ENCODE assay signal across 19 mouse cellular contexts in genomic region chr5:106449720-106450425, GRCm38 (mm10). TPM values are rescaled to one million over a fixed set of nuclear protein-coding genes. Genes with fewer than 3 reads are reported as not detected.
DNase-seq lines count a peak whose midpoint lies in the region; ATAC-seq and TF ChIP-seq lines count a peak whose summit lies in the region.
"Had no signal": no experiment of that assay in that cellular context is flagged by ENCODE, and none has a peak within 500 bp of the region (broad histone marks: within the 10 kb centered on the region; RNA-seq: fewer than 3 reads in every experiment).

No protein-coding gene starts in this region.

- H3K27me3 ChIP-seq in forebrain, embryonic 12.5 days: peaks cover 95% of the 10 kb centered on the region
- H3K27me3 ChIP-seq in forebrain, embryonic 13.5 days: peaks cover 96% of the 10 kb centered on the region
- H3K27me3 ChIP-seq in midbrain, embryonic 11.5 days (ENCODE audit: control insufficient read depth, insufficient read depth, low read length): peaks cover 90% of the 10 kb centered on the region
- H3K27me3 ChIP-seq in liver, postnatal 0 days (ENCODE audit: insufficient read depth, low read length): peaks cover 94% of the 10 kb centered on the region

- no peak for ATAC-seq in forebrain, embryonic 12.5 days (ENCODE audit: low FRiP score)
- ATAC-seq in forebrain, embryonic 13.5 days: no peak
- no peak for ATAC-seq in midbrain, embryonic 11.5 days (ENCODE audit: low FRiP score)
- ATAC-seq in liver, postnatal 0 days: no peak

- no peak for TF ChIP-seq EP300 in liver, postnatal 0 days (IDR thresholded peaks at IDR 0.05; ENCODE audit: low read depth)

- H3K4me2 ChIP-seq in forebrain, embryonic 12.5 days: peak overlapping the region; percentile 44
- H3K4me2 ChIP-seq in forebrain, embryonic 13.5 days: no peak overlapping the region
- H3K4me2 ChIP-seq in midbrain, embryonic 11.5 days: peak overlapping the region; percentile 32; the same call in 1 of the 2 replicates
- H3K4me2 ChIP-seq in liver, postnatal 0 days (ENCODE audit: low read depth, low read length): no peak overlapping the region
- H3K4me2 ChIP-seq: embryonic facial prominence, embryonic 13.5 days; hindbrain, embryonic 15.5 days; neural tube, embryonic 12.5 days had no signal

- H3K9ac ChIP-seq in forebrain, embryonic 12.5 days: no peak overlapping the region
- no peak overlapping the region for H3K9ac ChIP-seq in forebrain, embryonic 13.5 days
- H3K9ac ChIP-seq in midbrain, embryonic 11.5 days (ENCODE audit: low read length): peak overlapping the region; percentile 29; the same call in 1 of the 2 replicates
- H3K9ac ChIP-seq in liver, postnatal 0 days (replicated peaks): no peak overlapping the region
- H3K9ac ChIP-seq: embryonic facial prominence, embryonic 13.5 days; hindbrain, embryonic 15.5 days; neural tube, embryonic 12.5 days had no signal

- 10% methylated on average over 4 of the region's 4 CpGs for WGBS in forebrain, embryonic 12.5 days
- WGBS in forebrain, embryonic 13.5 days: 13% methylated on average over 4 of the region's 4 CpGs
- WGBS in midbrain, embryonic 11.5 days: 12% methylated on average over 4 of the region's 4 CpGs
- WGBS in liver, postnatal 0 days (ENCODE audit: insufficient replicate concordance): 17% methylated on average over 4 of the region's 4 CpGs

- peaks cover 37% of the 10 kb centered on the region for H3K4me1 ChIP-seq in forebrain, embryonic 12.5 days
- H3K4me1 ChIP-seq in forebrain, embryonic 13.5 days: peaks cover 25% of the 10 kb centered on the region
- peaks cover 13% of the 10 kb centered on the region for H3K4me1 ChIP-seq in midbrain, embryonic 11.5 days (ENCODE audit: control insufficient read depth, insufficient read depth, low read length)
- H3K4me1 ChIP-seq in liver, postnatal 0 days (ENCODE audit: insufficient read depth): no peaks in the 10 kb centered on the region

- H3K9me3 ChIP-seq in forebrain, embryonic 12.5 days: no peaks in the 10 kb centered on the region
- H3K9me3 ChIP-seq in forebrain, embryonic 13.5 days (replicated peaks): no peaks in the 10 kb centered on the region
- H3K9me3 ChIP-seq in midbrain, embryonic 11.5 days (ENCODE audit: control insufficient read depth, low read length): no peaks in the 10 kb centered on the region
- no peaks in the 10 kb centered on the region for H3K9me3 ChIP-seq in liver, postnatal 0 days (ENCODE audit: low read length)
- H3K9me3 ChIP-seq: embryonic facial prominence, embryonic 13.5 days; hindbrain, embryonic 15.5 days; neural tube, embryonic 12.5 days had no signal

- no peaks in the 10 kb centered on the region for H3K36me3 ChIP-seq in forebrain, embryonic 12.5 days (replicated peaks)
- no peaks in the 10 kb centered on the region for H3K36me3 ChIP-seq in forebrain, embryonic 13.5 days (ENCODE audit: poor library complexity, severe bottlenecking)
- H3K36me3 ChIP-seq in midbrain, embryonic 11.5 days (ENCODE audit: control insufficient read depth, insufficient read depth, low read length): no peaks in the 10 kb centered on the region
- no peaks in the 10 kb centered on the region for H3K36me3 ChIP-seq in liver, postnatal 0 days (replicated peaks; ENCODE audit: insufficient read depth, low read length)
- H3K36me3 ChIP-seq: embryonic facial prominence, embryonic 13.5 days; G1E; hindbrain, embryonic 15.5 days; neural tube, embryonic 12.5 days had no signal

- TF ChIP-seq POLR2A in brain, embryonic 14.5 days (IDR thresholded peaks at IDR 0.05; ENCODE audit: borderline replicate concordance, extremely low read depth, insufficient read depth, insufficient read length, poor library complexity, severe bottlenecking): no peak

- peak; percentile 39 for DNase-seq in NIH3T3 (ENCODE audit: low read depth)
- peak; percentile 30 for DNase-seq in brain, embryonic 14.5 days (ENCODE audit: low read depth)
- peak; percentile 92 for DNase-seq in midbrain, embryonic 11.5 days (ENCODE audit: low spot score, missing footprints)
- DNase-seq in liver, postnatal 0 days: no peak
- no peak for DNase-seq in kidney, postnatal 25 days
- DNase-seq: adrenal gland, postnatal 10 days; gastrocnemius, adult 2 months; heart, adult 18-20 months; kidney, adult 18-20 months; kidney, postnatal 14 days; lung, postnatal 14 days had no signal

- no peak overlapping the region; the same call in 1 of the 2 replicates for H3K4me3 ChIP-seq in forebrain, embryonic 12.5 days (replicated peaks)
- no peak overlapping the region for H3K4me3 ChIP-seq in forebrain, embryonic 13.5 days
- H3K4me3 ChIP-seq in midbrain, embryonic 11.5 days (ENCODE audit: low read depth, low read length): no peak overlapping the region
- H3K4me3 ChIP-seq in liver, postnatal 0 days (ENCODE audit: low read depth, low read length): no peak overlapping the region
- H3K4me3 ChIP-seq: embryonic facial prominence, embryonic 13.5 days; gastrocnemius, adult 2 months; hindbrain, embryonic 15.5 days; neural tube, embryonic 12.5 days had no signal

- no peak for TF ChIP-seq CTCF in brain, embryonic 14.5 days (IDR thresholded peaks at IDR 0.05; ENCODE audit: borderline replicate concordance, extremely low read depth, insufficient read depth, insufficient read length)
- TF ChIP-seq CTCF in liver, postnatal 0 days (IDR thresholded peaks at IDR 0.05; ENCODE audit: low read depth): no peak

- 0 out of 2 replicates have a peak overlapping the region, but pooled peaks have one; percentile 5 for H3K27ac ChIP-seq in forebrain, embryonic 12.5 days
- no peak overlapping the region for H3K27ac ChIP-seq in forebrain, embryonic 13.5 days
- no peak overlapping the region for H3K27ac ChIP-seq in midbrain, embryonic 11.5 days (ENCODE audit: low read depth, low read length)
- H3K27ac ChIP-seq in liver, postnatal 0 days (ENCODE audit: low read depth): no peak overlapping the region
- H3K27ac ChIP-seq: embryonic facial prominence, embryonic 13.5 days; gastrocnemius, adult 2 months; hindbrain, embryonic 15.5 days; neural tube, embryonic 12.5 days had no signal

RNA-seq across cellular contexts. Expression of gene Barhl2, which starts 8.1 kb away (rescaled TPM):
- 6.2 and 7.6 TPM in 2 replicates for polyA plus RNA-seq in forebrain, embryonic 12.5 days (2016; fragmentation: Nextera tagmentation; extraction: Ambion mirVana)
- 1.8 and 5.5 TPM in 2 replicates for polyA plus RNA-seq in forebrain, embryonic 13.5 days (2015; fragmentation: Nextera tagmentation; extraction: Ambion mirVana)
- polyA plus RNA-seq in brain, embryonic 14.5 days (2012; rRNA removed): 18.0 and 26.0 TPM in 2 replicates
- 10.3 and 12.4 TPM in 2 replicates for polyA plus RNA-seq in midbrain, embryonic 11.5 days (2014; fragmentation: Nextera tagmentation; extraction: Ambion mirVana)
- polyA plus RNA-seq in liver, postnatal 0 days (2015; fragmentation: Nextera tagmentation; extraction: Ambion mirVana): not detected in 2 replicates
- polyA plus RNA-seq: embryonic facial prominence, embryonic 13.5 days; G1E; heart, embryonic 16.5 days; liver, adult 2 months had no signal

Comparison
In these comparisons a context has a peak if more than half of its experiments do, and no peak if none do; other contexts are left out.
1. H3K4me2 ChIP-seq: peak in forebrain, embryonic 12.5 days (single experiment) and midbrain, embryonic 11.5 days (single experiment); none in forebrain, embryonic 13.5 days (single experiment) and liver, postnatal 0 days (single experiment).
2. DNase-seq: peak in NIH3T3 (single experiment), brain, embryonic 14.5 days (single experiment) and midbrain, embryonic 11.5 days (single experiment); none in liver, postnatal 0 days (single experiment) and kidney, postnatal 25 days (0 of 2).